Mouse (Mus musculus) neural tube, embryonic 12.5 days (tissue): ENCODE results near the gene Ifitm1. TPM values are rescaled to one million over a fixed set of nuclear protein-coding genes. Genes with fewer than 3 reads are reported as not detected.
A peak's percentile ranks its signal among the peaks of the same experiment; 100 is the strongest.

Experiments used
- ATAC-seq: fragments of 200-750 bp; cut with Nextera tagmentation; 2 replicates; pipeline ENCODE4 v1.8.0; 2017; ENCODE audit warnings: low read depth, mild to moderate bottlenecking, moderate TSS enrichment, moderate library complexity; ENCODE audit not compliant: low FRiP score
- H3K27ac ChIP-seq: fragments of 300-500 bp; sonication (generic); 2 replicates; pipeline ENCODE4 v1.5.1; 2016
- H3K27me3 ChIP-seq: fragments of 300-500 bp; sonication (generic); replicated peaks from 2 replicates; pipeline ENCODE4 v1.6.1; 2016; ENCODE audit warnings: mild to moderate bottlenecking
- H3K36me3 ChIP-seq: fragments of 300-500 bp; sonication (generic); 2 replicates; pipeline ENCODE4 v1.6.1; 2016; ENCODE audit warnings: mild to moderate bottlenecking
- H3K4me1 ChIP-seq: fragments of 300-500 bp; sonication (generic); 2 replicates; pipeline ENCODE4 v1.6.1; 2016
- H3K4me2 ChIP-seq: fragments of 300-500 bp; sonication (generic); replicated peaks from 2 replicates; pipeline ENCODE4 v1.6.1; 2016; ENCODE audit warnings: mild to moderate bottlenecking
- H3K4me3 ChIP-seq: fragments of 300-500 bp; sonication (generic); 2 replicates; pipeline ENCODE4 v1.5.1; 2016
- H3K9ac ChIP-seq: fragments of 300-500 bp; sonication (generic); 2 replicates; pipeline ENCODE4 v1.6.1; 2016; ENCODE audit warnings: mild to moderate bottlenecking
- H3K9me3 ChIP-seq: fragments of 300-500 bp; sonication (generic); 2 replicates; pipeline ENCODE4 v1.6.1; 2016; ENCODE audit warnings: mild to moderate bottlenecking
- WGBS: fragments of 180-500 bp; shearing (Covaris S2); methylation state at CpG from one replicate; pipeline ENCODE4 v1.1.7; 2016; 5-methylcytosine and 5-hydroxymethylcytosine counted together
- polyA plus RNA-seq: library from polyadenylated mRNA; unstranded; fragments of >200 nt; fragmentation: Nextera tagmentation; extraction: Ambion mirVana; gene quantifications from 2 replicates; pipeline ENCODE4 v1.2.1, GENCODE M21; 2016

Ifitm1 gene
- 10.1 and 13.6 TPM in 2 replicates for polyA plus RNA-seq

DNA sequence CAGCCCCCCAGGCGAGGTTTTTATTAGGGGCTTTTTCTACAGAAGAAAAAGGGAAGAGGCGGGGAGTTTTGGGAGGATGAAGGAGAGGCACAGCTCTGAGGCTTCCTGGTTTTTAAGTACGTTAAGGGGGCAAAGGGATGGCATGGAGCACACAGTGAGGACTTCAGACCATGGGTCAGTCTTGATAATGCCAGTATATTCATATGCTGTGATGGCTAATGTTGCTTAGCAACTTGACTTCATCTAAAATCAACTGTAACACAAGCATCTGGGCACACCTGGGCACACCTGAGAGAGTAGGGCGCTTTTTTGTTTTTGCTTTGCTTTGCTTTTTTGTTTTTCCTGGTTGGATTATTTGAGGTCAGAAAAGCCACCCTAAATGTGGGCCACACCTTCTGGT, at the start of gene Ifitm1:
TSS of gene Ifitm1 (plus strand) at position 301 of the 400 bp plus-strand sequence.
- Histone ChIP-seq H3K36me3 (no peaks in the 10 kb centered on the region), H3K4me3 (no peak within 1 kb of the TSS), H3K9me3 (no peaks in the 10 kb centered on the region), H3K4me1 (no peaks in the 10 kb centered on the region; the same call in 1 of the 2 replicates), H3K9ac (no peak within 1 kb of the TSS), H3K27ac (no peak within 1 kb of the TSS), H3K27me3 (peaks cover 3% of the 10 kb centered on the region; the same call in 1 of the 2 replicates), H3K4me2 (no peak within 1 kb of the TSS)
- WGBS, result 77% methylated on average over 4 of the region's 4 CpGs
- ATAC-seq, result no peak

DNA sequence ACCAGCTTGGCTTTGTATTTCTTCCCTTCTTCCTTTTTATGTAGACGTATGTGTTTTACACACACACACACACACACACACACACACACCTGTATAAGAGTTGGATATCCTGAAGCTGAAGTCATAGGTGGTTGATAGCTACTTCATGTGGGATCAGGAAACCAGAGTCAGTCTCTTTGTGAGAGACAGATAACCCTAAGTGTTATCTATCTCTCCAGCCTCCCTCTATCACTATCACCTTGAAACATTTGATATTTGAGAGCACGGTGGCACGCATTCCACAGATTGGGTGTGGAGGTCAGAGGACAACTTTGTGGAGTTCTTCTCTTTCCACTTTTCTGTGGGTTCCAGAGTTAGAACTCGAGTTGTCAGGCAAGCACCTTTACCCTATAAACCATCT, 47.1 kb upstream of the Ifitm1 start:
- Histone ChIP-seq H3K27me3 (peaks cover 60% of the 10 kb centered on the region), H3K36me3 (no peaks in the 10 kb centered on the region), H3K27ac (no peak overlapping the region), H3K9ac (no peak overlapping the region), H3K9me3 (no peaks in the 10 kb centered on the region), H3K4me3 (no peak overlapping the region), H3K4me2 (no peak overlapping the region), H3K4me1 (peaks cover 14% of the 10 kb centered on the region)
- no peak for ATAC-seq
- WGBS, result 77% methylated on average over 4 of the region's 4 CpGs

DNA sequence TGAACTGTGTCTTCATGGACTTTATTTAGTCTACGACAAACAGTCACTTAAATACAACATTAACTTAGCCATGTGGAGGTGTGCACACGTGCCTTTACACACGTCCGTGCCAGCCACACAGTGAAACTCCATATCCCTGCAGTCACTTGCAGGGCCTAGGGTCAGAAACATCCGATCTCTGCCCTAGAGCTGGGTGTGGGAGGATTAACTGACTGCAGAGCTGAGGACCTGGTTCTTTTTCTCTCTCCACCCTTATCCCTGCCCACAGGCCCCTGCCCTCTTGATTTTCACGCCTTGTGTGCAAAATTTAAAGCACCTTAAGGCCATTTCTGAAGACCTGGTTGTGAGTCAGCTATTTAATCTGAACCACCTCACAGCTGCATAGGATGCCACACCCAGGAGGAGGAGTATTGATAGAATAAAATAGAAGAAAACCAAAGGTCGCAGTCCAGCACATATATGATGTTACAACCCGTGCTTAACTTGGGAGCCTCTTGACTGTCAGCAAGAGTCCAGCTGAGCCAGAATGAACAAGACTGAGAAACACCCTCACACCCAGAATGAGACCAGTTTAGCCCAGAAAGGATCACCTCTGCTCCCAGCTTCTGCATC, 46.5 kb upstream of the Ifitm1 start, which contains the start of gene Nlrp6:
TSS of gene Nlrp6 (plus strand) at position 485 of the 612 bp plus-strand sequence.
- H3K4me3 ChIP-seq, result no peak within 1 kb of the TSS
- no peak for ATAC-seq
- H3K9me3 ChIP-seq, result no peaks in the 10 kb centered on the region
- no peak within 1 kb of the TSS for H3K27ac ChIP-seq
- no peaks in the 10 kb centered on the region for H3K36me3 ChIP-seq
- H3K4me1 ChIP-seq, result peaks cover 14% of the 10 kb centered on the region
- no peak within 1 kb of the TSS for H3K4me2 ChIP-seq
- 81% methylated on average over 8 of the region's 8 CpGs for WGBS
- peaks cover 65% of the 10 kb centered on the region for H3K27me3 ChIP-seq
- no peak within 1 kb of the TSS for H3K9ac ChIP-seq

DNA sequence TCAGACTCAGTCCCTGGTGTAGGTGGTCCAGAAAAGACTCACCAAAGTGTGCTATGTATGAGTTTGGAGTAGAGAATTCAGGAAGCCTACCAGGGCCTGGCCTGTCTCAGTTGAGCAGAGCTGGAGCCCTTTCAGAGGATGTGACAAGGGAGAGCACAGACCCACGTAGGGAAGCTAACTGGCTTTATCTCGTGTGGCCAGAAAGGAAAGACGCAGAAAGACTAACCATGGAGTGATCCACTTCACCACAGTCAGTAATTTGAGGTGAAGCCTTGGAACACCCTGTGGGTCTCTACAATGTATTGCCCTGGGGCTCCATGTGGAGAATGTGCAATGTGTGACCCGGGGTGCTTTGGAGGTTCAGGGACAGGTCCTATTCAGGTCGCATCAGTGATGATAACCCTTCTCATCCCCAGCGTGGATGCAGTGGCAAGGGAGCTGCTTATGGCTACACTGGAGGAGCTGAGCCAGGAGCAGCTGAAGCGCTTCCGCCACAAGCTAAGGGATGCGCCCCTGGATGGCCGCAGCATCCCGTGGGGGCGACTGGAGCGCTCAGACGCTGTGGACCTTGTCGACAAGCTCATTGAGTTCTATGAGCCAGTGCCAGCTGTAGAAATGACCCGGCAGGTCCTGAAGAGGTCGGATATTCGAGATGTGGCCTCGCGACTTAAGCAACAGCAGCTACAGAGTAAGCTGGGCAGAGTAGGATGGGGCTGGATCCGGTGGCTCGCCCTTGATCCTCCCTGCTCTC, 45.6 kb upstream of the Ifitm1 start:
- no peak overlapping the region for H3K4me2 ChIP-seq
- H3K27ac ChIP-seq, result no peak overlapping the region
- H3K27me3 ChIP-seq, result peaks cover 70% of the 10 kb centered on the region
- no peak for ATAC-seq
- 27% methylated on average over 22 of the region's 22 CpGs for WGBS
- no peak overlapping the region for H3K9ac ChIP-seq
- H3K36me3 ChIP-seq, result no peaks in the 10 kb centered on the region
- no peak overlapping the region for H3K4me3 ChIP-seq
- no peaks in the 10 kb centered on the region for H3K9me3 ChIP-seq
- H3K4me1 ChIP-seq, result peaks cover 14% of the 10 kb centered on the region

DNA sequence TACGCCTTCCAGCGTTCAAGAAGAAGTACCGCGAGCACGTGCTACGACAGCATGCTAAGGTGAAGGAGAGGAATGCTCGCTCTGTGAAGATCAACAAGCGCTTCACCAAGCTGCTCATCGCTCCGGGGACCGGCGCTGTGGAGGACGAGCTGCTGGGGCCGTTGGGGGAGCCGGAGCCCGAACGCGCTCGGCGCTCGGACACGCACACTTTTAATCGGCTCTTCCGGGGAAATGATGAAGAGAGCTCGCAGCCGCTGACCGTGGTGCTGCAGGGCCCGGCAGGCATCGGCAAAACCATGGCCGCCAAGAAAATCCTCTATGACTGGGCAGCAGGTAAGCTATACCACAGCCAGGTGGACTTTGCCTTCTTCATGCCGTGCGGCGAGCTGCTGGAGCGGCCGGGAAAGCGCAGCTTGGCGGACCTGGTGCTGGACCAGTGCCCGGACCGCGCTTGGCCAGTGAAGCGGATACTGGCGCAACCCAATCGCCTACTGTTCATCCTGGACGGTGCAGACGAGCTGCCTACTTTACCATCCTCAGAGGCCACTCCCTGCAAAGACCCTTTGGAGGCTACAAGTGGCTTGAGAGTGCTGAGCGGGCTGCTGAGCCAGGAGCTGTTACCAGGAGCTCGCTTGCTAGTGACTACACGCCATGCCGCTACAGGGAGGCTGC, 44.5 kb upstream of the Ifitm1 start:
- under 1% methylated on average over 49 of the region's 49 CpGs for WGBS
- Histone ChIP-seq H3K4me3 (peak overlapping the region; percentile 32), H3K36me3 (no peaks in the 10 kb centered on the region), H3K9me3 (no peaks in the 10 kb centered on the region), H3K4me1 (peaks cover 14% of the 10 kb centered on the region), H3K27me3 (peaks cover 70% of the 10 kb centered on the region), H3K4me2 (peak overlapping the region; percentile 82), H3K27ac (no peak overlapping the region), H3K9ac (no peak overlapping the region)
- peak; percentile 41; the same call in 1 of the 2 replicates for ATAC-seq

DNA sequence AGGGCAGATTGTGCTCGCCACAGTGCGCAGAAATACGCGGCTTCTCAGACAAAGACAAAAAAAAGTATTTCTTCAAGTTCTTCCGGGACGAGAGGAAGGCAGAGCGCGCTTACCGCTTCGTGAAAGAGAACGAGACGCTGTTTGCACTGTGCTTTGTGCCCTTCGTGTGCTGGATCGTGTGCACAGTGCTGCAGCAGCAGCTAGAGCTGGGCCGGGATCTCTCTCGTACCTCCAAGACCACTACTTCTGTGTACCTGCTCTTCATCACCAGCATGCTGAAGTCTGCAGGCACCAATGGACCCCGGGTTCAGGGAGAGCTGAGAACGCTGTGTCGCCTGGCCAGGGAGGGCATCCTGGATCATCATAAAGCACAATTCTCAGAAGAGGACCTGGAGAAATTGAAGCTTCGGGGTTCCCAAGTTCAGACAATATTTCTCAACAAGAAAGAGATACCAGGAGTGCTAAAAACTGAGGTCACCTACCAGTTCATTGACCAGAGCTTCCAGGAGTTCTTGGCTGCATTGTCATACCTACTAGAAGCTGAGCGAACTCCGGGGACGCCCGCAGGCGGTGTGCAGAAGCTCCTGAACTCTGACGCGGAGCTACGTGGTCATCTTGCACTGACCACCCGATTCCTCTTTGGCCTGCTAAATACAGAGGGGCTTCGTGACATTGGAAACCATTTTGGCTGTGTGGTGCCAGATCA, 43.8 kb upstream of the Ifitm1 start:
- Histone ChIP-seq H3K27me3 (peaks cover 70% of the 10 kb centered on the region), H3K9ac (no peak overlapping the region), H3K4me3 (peak overlapping the region; percentile 32), H3K4me2 (peak overlapping the region; percentile 82), H3K36me3 (no peaks in the 10 kb centered on the region), H3K27ac (no peak overlapping the region), H3K4me1 (peaks cover 14% of the 10 kb centered on the region), H3K9me3 (no peaks in the 10 kb centered on the region)
- WGBS, result 23% methylated on average over 30 of the region's 30 CpGs
- no peak for ATAC-seq

DNA sequence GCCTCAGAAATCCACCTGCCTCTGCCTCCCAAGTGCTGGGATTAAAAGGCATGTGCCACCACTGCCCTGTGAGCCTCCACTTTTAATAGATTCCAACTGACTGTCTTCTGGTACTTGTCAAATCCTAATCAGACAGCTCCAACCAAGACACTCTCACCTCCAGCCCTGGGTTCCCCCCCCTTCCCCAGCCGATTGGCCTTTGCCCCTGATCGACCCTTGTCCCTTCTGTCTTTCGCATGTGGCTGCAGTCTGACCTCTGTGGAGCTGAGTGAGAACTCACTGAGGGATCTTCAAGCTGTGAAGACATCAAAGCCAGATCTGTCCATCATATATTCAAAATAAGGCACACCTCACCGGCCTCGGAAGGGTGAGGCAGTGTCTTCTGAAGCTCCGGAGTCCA, 39.8 kb upstream of the Ifitm1 start:
- Histone ChIP-seq H3K9ac (no peak overlapping the region), H3K27ac (no peak overlapping the region), H3K27me3 (peaks cover 36% of the 10 kb centered on the region), H3K4me3 (no peak overlapping the region), H3K36me3 (no peaks in the 10 kb centered on the region), H3K4me2 (no peak overlapping the region), H3K9me3 (no peaks in the 10 kb centered on the region), H3K4me1 (peaks cover 10% of the 10 kb centered on the region)
- 91% methylated on average over 6 of the region's 6 CpGs for WGBS
- no peak for ATAC-seq

DNA sequence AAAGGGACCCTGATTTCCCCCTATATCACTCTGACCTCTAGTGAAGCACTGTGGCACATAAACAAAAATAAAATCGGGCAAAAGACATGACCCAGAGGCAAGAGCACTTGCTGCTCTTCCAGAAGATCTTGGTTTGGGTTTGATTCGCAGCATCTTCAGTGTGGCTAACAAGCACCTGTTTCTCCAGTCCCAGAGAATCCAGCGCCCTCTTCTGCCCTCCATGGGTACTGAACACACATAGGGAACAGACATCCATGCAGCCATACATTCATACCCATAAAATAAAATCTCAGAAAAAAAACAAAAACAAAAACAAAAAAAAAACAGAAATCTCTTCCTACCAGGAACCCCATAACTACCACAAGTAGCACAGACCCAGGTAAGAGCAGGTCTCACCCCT, 28.6 kb upstream of the Ifitm1 start:
- WGBS, result 47% methylated on average over 3 of the region's 3 CpGs
- no peaks in the 10 kb centered on the region for H3K36me3 ChIP-seq
- peaks cover 12% of the 10 kb centered on the region; the same call in 1 of the 2 replicates for H3K4me1 ChIP-seq
- no peak overlapping the region for H3K9ac ChIP-seq
- H3K4me2 ChIP-seq, result no peak overlapping the region
- H3K27ac ChIP-seq, result no peak overlapping the region
- ATAC-seq, result no peak
- no peaks in the 10 kb centered on the region for H3K27me3 ChIP-seq
- no peak overlapping the region for H3K4me3 ChIP-seq
- H3K9me3 ChIP-seq, result no peaks in the 10 kb centered on the region

DNA sequence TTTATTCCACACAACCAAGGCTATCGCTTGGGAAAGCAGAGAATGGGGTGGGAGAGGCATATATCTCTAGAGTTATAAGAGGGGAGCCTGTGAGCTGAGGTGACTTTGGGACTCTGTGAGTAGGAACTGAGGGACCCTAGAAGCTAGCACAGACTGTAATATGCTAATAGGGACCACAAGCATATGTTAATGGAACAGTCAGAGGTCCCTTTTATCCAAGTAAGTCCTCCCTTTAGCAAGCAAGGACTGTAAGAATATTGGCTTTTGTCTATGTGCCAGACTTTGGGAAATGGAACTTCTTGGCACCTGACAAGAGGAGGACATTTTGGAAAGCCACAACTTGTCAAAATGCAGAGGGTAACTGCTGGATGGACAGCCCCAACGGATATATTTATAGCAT, 28.1 kb upstream of the Ifitm1 start:
- no peak for ATAC-seq
- Histone ChIP-seq H3K36me3 (no peaks in the 10 kb centered on the region), H3K27ac (no peak overlapping the region), H3K9ac (no peak overlapping the region), H3K4me2 (no peak overlapping the region), H3K4me1 (peaks cover 12% of the 10 kb centered on the region; the same call in 1 of the 2 replicates), H3K9me3 (no peaks in the 10 kb centered on the region), H3K27me3 (no peaks in the 10 kb centered on the region), H3K4me3 (no peak overlapping the region)
- 19% methylated on average over 2 of the region's 2 CpGs for WGBS

DNA sequence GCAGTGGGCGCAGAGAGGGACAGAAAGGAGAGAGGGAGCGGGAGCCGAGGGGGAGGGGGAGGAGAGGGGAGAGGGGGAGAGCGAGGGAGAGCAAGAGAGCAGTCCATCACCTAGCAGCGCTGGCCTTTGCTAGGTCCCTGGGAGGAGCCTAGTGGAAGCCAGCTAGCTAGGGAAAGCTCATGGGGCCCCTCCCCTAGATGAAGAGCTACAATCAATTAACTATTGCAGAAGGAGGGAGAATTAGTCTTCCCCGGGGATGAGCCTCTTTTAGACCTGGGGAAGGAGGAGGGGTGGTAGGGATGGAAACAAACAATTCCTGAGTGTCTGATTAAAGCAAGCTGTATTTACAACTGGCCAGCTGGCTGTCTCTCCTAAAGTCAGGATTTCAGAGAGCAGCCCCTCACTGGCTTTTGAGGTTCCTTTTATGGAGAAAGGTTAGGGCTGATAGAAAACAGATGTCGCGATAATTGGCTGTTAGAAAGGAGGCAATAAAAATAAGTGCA, 27.3 kb upstream of the Ifitm1 start:
- no peak overlapping the region for H3K27ac ChIP-seq
- peak overlapping the region; percentile 32 for H3K4me2 ChIP-seq
- no peaks in the 10 kb centered on the region for H3K9me3 ChIP-seq
- ATAC-seq, result 0 out of 2 replicates have a peak, but pooled peaks have one; percentile 27
- H3K9ac ChIP-seq, result no peak overlapping the region
- no peak overlapping the region for H3K4me3 ChIP-seq
- WGBS, result 5% methylated on average over 8 of the region's 8 CpGs
- H3K4me1 ChIP-seq, result peaks cover 12% of the 10 kb centered on the region; the same call in 1 of the 2 replicates
- no peaks in the 10 kb centered on the region for H3K27me3 ChIP-seq
- H3K36me3 ChIP-seq, result no peaks in the 10 kb centered on the region

DNA sequence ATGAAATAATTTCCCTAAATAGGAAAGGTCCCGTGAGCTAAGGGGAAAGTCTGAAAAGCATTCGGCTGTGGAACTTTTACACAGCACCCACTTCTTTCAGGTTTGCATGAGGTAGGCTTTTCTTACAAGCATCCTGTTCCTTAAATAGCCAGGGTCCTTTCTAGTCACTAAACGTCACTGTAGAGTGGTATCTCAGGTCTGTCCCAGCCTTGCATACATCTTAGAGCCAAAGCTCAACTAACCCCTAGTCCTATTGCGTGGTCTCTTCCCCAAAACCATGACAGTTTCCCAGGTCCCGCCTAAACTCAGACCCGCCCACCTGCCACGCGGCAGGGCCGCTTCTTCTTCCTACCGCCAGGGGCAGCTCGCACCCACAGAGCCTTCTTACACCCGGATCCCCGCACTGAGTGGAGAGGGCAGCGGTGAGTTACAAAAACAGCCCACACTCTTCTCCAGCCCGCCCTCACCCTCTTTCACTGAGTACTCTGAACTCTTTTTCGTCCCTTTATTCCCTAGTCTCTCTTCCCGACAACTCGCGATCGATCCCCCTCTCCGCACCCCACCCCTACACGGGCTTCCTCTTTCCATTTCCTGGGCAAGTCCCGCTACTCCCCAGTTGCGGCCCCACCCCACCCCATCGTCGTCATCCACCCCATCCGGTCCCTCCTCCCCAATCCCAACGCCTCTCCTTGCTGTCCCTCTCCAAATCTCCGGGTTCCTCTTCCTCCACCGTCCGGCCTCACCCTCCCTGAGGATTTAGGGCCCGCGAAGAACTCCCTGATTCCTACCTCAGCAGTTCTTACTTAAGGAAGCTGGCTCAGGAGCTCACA, 25.6 kb upstream of the Ifitm1 start, which contains the start of gene Pgghg:
TSS of gene Pgghg (plus strand) at position 170 of the 830 bp plus-strand sequence.
- Histone ChIP-seq H3K9me3 (no peaks in the 10 kb centered on the region), H3K4me2 (peak within 1 kb of the TSS; percentile 58), H3K36me3 (no peaks in the 10 kb centered on the region), H3K4me3 (peak within 1 kb of the TSS; percentile 46), H3K27me3 (no peaks in the 10 kb centered on the region), H3K4me1 (peaks cover 12% of the 10 kb centered on the region; the same call in 1 of the 2 replicates), H3K9ac (peak within 1 kb of the TSS; percentile 54), H3K27ac (no peak within 1 kb of the TSS)
- WGBS, result 3% methylated on average over 33 of the region's 33 CpGs
- ATAC-seq, result peak; percentile 87
